Mouse (Mus musculus): ENCODE measurements at regions not wholly inside any gene's neighbourhood (a gene's known extent, or its start where the extent isn't known, plus 50 kb on each side); places are given as distances from the start of the nearest gene placed in this dataset.

DNA sequence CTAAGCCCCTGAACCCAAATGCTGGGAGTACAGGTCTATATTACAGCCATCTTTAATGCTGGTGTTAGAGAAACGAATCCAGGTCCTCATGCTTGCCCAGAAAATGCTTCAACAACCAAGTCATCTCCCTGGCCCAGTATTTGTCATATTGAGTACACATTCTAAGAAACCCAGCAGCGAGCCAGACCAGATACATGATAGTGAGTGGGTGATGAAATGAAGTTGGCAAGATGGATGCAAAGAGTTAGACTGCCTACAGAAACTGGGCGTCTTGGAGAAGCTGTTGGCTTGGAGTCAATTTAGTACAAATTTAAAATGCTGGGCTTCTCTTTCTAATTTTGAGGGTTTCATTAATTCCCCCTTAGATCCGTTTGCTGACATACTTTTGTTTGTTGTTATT, 203.1 kb upstream of the Pdzrn3 start:
- Histone ChIP-seq H3K9ac (ENCODE audit: low read depth, low read length) (no peak overlapping the region), H3K27ac (replicated peaks; ENCODE audit: insufficient read depth, low read depth, low read length) (no peak overlapping the region), H3K36me3 (ENCODE audit: control insufficient read depth, insufficient read depth, low read length) (no peaks in the 10 kb centered on the region), H3K4me3 (ENCODE audit: insufficient read depth, low read depth, low read length) (no peak overlapping the region), H3K27me3 (ENCODE audit: control insufficient read depth, insufficient read depth, low read length) (no peaks in the 10 kb centered on the region), H3K4me1 (ENCODE audit: control insufficient read depth, insufficient read depth, low read length) (no peaks in the 10 kb centered on the region), H3K79me2 (ENCODE audit: control insufficient read depth, insufficient read depth, low read length) (no peaks in the 10 kb centered on the region)
- 69% methylated on average over 4 of the region's 4 CpGs for WGBS
- TF ChIP-seq POLR2A (IDR thresholded peaks at IDR 0.05; ENCODE audit: extremely low read depth, insufficient read depth, low read length): no peak
- TF ChIP-seq CTCF (IDR thresholded peaks at IDR 0.05; ENCODE audit: low read depth, low read length): no peak
- DNase-seq (ENCODE audit: extremely low read depth, low read depth, low spot score): no peak

- no peak for TF ChIP-seq POLR2A (IDR thresholded peaks at IDR 0.05; ENCODE audit: extremely low read depth, insufficient read depth, low read length)
- TF ChIP-seq CTCF (IDR thresholded peaks at IDR 0.05; ENCODE audit: low read depth, low read length): no peak
- Histone ChIP-seq H3K79me2 (ENCODE audit: control insufficient read depth, insufficient read depth, low read length) (no peaks in the 10 kb centered on the region), H3K27me3 (ENCODE audit: control insufficient read depth, insufficient read depth, low read length) (no peaks in the 10 kb centered on the region), H3K4me1 (ENCODE audit: control insufficient read depth, insufficient read depth, low read length) (no peaks in the 10 kb centered on the region), H3K36me3 (ENCODE audit: control insufficient read depth, insufficient read depth, low read length) (no peaks in the 10 kb centered on the region), H3K27ac (replicated peaks; ENCODE audit: insufficient read depth, low read depth, low read length) (no peak overlapping the region), H3K9ac (ENCODE audit: low read depth, low read length) (no peak overlapping the region), H3K4me3 (ENCODE audit: insufficient read depth, low read depth, low read length) (no peak overlapping the region)
- 95% methylated on average over 1 of the region's 1 CpGs for WGBS
- DNase-seq (ENCODE audit: extremely low read depth, low read depth, low spot score): peak; percentile 4
Measured at GRCm38 (mm10) chr6:101556096-101556495, 178.4 kb upstream of the Pdzrn3 start.

DNA sequence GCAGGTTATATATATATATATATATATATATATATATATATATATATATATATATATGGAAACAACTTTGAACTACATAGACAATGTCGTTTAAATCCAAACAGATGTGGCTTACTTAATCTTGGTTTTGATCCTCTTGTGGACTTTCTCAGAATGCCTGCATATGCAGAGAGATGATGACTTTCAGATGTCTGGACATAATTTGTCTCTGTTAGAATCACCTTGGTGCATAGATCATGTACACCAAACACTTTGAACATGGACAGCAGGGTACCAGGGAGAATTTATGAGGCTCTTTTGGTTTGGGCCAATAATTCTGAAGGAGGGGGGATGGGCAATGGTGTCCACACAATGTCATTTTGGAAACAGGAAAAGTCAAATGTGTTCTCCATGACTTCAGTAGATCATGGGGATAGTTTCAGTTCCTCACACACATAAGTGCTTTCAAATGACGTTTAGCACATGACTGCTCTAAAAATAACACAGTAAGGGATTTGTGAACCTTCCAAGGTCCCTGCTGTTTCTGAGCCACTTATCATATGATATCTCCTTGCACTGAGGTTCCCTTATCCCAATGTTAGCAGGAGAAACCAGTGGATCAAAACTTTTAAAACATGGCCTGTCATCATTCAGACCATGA, 177.4 kb upstream of the Pdzrn3 start:
- H3K36me3 ChIP-seq (ENCODE audit: control insufficient read depth, insufficient read depth, low read length): no peaks in the 10 kb centered on the region
- H3K27me3 ChIP-seq (ENCODE audit: control insufficient read depth, insufficient read depth, low read length): no peaks in the 10 kb centered on the region
- no peak overlapping the region for H3K4me3 ChIP-seq (ENCODE audit: insufficient read depth, low read depth, low read length)
- no peak overlapping the region for H3K9ac ChIP-seq (ENCODE audit: low read depth, low read length)
- peak; percentile 19 for DNase-seq (ENCODE audit: extremely low read depth, low read depth, low spot score)
- H3K27ac ChIP-seq (replicated peaks; ENCODE audit: insufficient read depth, low read depth, low read length): no peak overlapping the region
- no peak for TF ChIP-seq CTCF (IDR thresholded peaks at IDR 0.05; ENCODE audit: low read depth, low read length)
- no peak for TF ChIP-seq POLR2A (IDR thresholded peaks at IDR 0.05; ENCODE audit: extremely low read depth, insufficient read depth, low read length)
- WGBS: 46% methylated on average over 2 of the region's 2 CpGs
- H3K4me1 ChIP-seq (ENCODE audit: control insufficient read depth, insufficient read depth, low read length): no peaks in the 10 kb centered on the region
- H3K79me2 ChIP-seq (ENCODE audit: control insufficient read depth, insufficient read depth, low read length): no peaks in the 10 kb centered on the region

DNA sequence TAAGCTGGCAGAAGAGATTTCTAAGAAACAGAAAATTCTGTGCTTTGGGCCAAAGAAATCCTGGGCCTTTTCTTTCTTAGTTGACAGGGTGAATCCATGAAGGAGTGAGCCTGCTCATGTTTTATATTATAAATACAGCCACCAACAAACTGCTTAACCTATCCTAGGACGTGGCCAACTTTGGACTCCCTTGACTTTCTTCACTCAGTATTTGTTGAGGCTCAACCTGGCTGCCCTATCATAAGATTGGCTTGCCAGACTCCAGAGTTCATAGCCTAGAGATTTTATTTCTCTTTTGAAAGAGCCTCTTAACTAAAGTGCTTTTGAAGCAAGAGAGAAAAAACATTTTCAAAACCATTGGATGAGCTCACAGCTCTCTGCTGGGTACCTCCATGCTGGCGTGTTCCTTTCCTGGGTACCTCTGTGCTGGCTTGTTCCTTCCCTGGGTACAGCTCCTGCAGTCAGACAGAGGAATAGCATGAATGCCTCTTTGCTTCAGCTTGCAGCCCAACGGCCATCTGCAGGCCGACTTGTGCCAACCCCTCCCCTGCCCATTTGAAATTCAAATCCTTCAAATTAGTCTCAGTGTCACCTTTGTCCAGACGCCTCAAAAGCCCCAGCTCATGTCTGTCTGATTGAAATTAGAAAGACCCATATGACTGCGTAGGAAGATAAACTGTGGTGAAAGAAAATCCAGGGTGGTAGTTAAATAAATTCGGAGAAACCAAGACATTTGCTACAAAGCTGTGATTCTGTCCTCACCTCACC, 173.0 kb upstream of the Pdzrn3 start:
- H3K79me2 ChIP-seq (ENCODE audit: control insufficient read depth, insufficient read depth, low read length): no peaks in the 10 kb centered on the region

DNA sequence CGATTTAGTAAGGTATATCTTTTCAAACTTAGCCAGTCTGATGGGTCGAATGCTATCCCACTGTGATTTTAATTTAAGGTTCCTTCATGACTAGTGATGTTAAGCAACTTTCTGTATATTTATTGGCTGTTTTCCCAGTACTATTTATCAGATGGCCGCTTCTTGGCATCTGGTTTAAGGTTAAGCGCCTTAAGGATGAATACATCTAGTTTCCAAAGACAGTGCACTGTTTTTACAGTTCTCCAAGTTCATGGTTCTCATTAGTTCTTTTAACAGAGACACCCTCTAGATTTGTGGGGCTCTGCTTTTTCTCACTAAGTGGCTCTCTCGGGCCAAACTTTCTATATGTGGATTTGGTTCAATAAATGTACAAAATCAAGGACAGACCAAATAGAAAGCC, 159.9 kb upstream of the Pdzrn3 start:
- H3K36me3 ChIP-seq (ENCODE audit: control insufficient read depth, insufficient read depth, low read length): no peaks in the 10 kb centered on the region
- no peaks in the 10 kb centered on the region for H3K4me1 ChIP-seq (ENCODE audit: control insufficient read depth, insufficient read depth, low read length)
- no peaks in the 10 kb centered on the region for H3K27me3 ChIP-seq (ENCODE audit: control insufficient read depth, insufficient read depth, low read length)
- H3K9ac ChIP-seq (ENCODE audit: low read depth, low read length): no peak overlapping the region
- TF ChIP-seq POLR2A (IDR thresholded peaks at IDR 0.05; ENCODE audit: extremely low read depth, insufficient read depth, low read length) (no peak), CTCF (IDR thresholded peaks at IDR 0.05; ENCODE audit: low read depth, low read length) (no peak)
- WGBS: 87% methylated on average over 5 of the region's 5 CpGs
- no peak overlapping the region for H3K27ac ChIP-seq (replicated peaks; ENCODE audit: insufficient read depth, low read depth, low read length)
- H3K79me2 ChIP-seq (ENCODE audit: control insufficient read depth, insufficient read depth, low read length): no peaks in the 10 kb centered on the region
- no peak overlapping the region for H3K4me3 ChIP-seq (ENCODE audit: insufficient read depth, low read depth, low read length)
- DNase-seq (ENCODE audit: extremely low read depth, low read depth, low spot score): no peak

More for the DNA sequence above, 173.0 kb upstream of the Pdzrn3 start:
- no peak overlapping the region for H3K4me3 ChIP-seq (ENCODE audit: insufficient read depth, low read depth, low read length)
- H3K36me3 ChIP-seq (ENCODE audit: control insufficient read depth, insufficient read depth, low read length): no peaks in the 10 kb centered on the region
- H3K4me1 ChIP-seq (ENCODE audit: control insufficient read depth, insufficient read depth, low read length): no peaks in the 10 kb centered on the region
- no peaks in the 10 kb centered on the region for H3K27me3 ChIP-seq (ENCODE audit: control insufficient read depth, insufficient read depth, low read length)
- no peak overlapping the region for H3K27ac ChIP-seq (replicated peaks; ENCODE audit: insufficient read depth, low read depth, low read length)
- TF ChIP-seq POLR2A (IDR thresholded peaks at IDR 0.05; ENCODE audit: extremely low read depth, insufficient read depth, low read length) (no peak), CTCF (IDR thresholded peaks at IDR 0.05; ENCODE audit: low read depth, low read length) (no peak)
- DNase-seq (ENCODE audit: extremely low read depth, low read depth, low spot score): no peak
- no peak overlapping the region for H3K9ac ChIP-seq (ENCODE audit: low read depth, low read length)
- WGBS: 53% methylated on average over 7 of the region's 7 CpGs
